Mouse (Mus musculus): ENCODE results near the gene Rdh8. TPM values are rescaled to one million over a fixed set of nuclear protein-coding genes. Genes with fewer than 3 reads are reported as not detected.
"Not testable (repeated sequence)": the region's sequence is repeated elsewhere in the genome, so short reads cannot be mapped to it uniquely, and the experiment has no call there.

Rdh8 gene
- polyA plus RNA-seq, 1 experiment from 2014 or later: not detected

DNA sequence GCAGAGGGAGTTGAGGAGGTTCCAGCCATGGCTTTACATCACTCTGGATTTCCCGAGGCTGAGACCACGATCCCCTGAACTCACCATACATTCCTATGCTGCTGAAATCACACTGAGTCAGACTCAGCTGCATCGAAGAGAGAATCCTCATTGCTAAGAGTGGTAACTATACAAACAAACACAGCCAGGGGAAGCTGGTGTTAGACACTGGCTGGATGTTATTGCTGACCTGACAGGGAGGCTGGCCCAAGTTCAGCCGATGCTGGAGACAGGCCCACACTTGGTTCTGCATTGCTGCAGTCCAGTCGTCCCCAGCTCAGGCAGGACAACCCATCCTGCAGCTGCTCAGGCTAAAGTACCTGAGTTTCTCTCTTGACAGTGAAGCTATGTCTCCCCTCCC lies 7.5 kb downstream of the Rdh8 start:
- H3K36me3 ChIP-seq (replicated peaks; ENCODE audit: control insufficient read depth, insufficient read depth, low read depth, low read length): no peaks in the 10 kb centered on the region
- H3K27me3 ChIP-seq (ENCODE audit: control insufficient read depth, insufficient read depth, low read length): no peaks in the 10 kb centered on the region; the same call in 1 of the 2 replicates
- H3K4me3 ChIP-seq (ENCODE audit: low read depth, low read length): no peak overlapping the region
- ATAC-seq (replicated peaks; ENCODE audit: insufficient number of reproducible peaks, low FRiP score, low TSS enrichment, low read depth): no peak
- no peaks in the 10 kb centered on the region for H3K4me1 ChIP-seq (ENCODE audit: control insufficient read depth, insufficient read depth, low read length)
- H3K9ac ChIP-seq (replicated peaks; ENCODE audit: low read length): no peak overlapping the region
- no peaks in the 10 kb centered on the region for H3K9me3 ChIP-seq (replicated peaks; ENCODE audit: control insufficient read depth, low read length)
- H3K4me2 ChIP-seq (ENCODE audit: low read depth, low read length): no peak overlapping the region
- WGBS: 64% methylated on average over 5 of the region's 5 CpGs
- no peak for DNase-seq (ENCODE audit: low spot score)
- H3K27ac ChIP-seq (replicated peaks; ENCODE audit: low read depth, low read length): no peak overlapping the region

DNA sequence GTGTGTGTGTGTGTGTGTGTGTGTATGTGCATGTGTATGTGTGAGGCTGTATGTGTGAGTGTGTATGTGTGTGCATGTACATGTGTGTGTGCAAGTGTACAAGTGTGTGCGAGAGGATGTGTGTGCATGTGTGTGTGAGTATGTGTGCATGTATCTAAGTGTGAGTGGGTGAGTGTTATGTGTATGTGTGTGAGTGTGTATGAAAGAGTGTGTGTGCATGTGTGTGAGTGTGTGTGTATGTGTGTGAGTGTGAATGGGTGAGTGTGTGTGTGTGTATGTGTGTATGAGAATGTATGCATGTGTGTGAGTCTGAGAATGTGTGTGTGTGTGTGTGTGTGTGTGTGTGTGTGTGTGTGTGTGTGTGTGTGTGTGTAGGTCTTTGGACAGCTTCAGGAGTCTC lies 9.8 kb downstream of the Rdh8 start:
- Histone ChIP-seq H3K9me3 (replicated peaks; ENCODE audit: control insufficient read depth, low read length) (no peaks in the 10 kb centered on the region), H3K27me3 (ENCODE audit: control insufficient read depth, insufficient read depth, low read length) (no peaks in the 10 kb centered on the region; the same call in 1 of the 2 replicates), H3K4me1 (ENCODE audit: control insufficient read depth, insufficient read depth, low read length) (no peaks in the 10 kb centered on the region), H3K36me3 (replicated peaks; ENCODE audit: control insufficient read depth, insufficient read depth, low read depth, low read length) (no peaks in the 10 kb centered on the region), H3K9ac (replicated peaks; ENCODE audit: low read length) (no peak overlapping the region), H3K4me2 (ENCODE audit: low read depth, low read length) (no peak overlapping the region), H3K4me3 (ENCODE audit: low read depth, low read length) (no peak overlapping the region), H3K27ac (replicated peaks; ENCODE audit: low read depth, low read length) (no peak overlapping the region)
- WGBS: 86% methylated on average over 1 of the region's 1 CpGs
- ATAC-seq (replicated peaks; ENCODE audit: insufficient number of reproducible peaks, low FRiP score, low TSS enrichment, low read depth) (no peak), DNase-seq (ENCODE audit: low spot score) (no peak)

DNA sequence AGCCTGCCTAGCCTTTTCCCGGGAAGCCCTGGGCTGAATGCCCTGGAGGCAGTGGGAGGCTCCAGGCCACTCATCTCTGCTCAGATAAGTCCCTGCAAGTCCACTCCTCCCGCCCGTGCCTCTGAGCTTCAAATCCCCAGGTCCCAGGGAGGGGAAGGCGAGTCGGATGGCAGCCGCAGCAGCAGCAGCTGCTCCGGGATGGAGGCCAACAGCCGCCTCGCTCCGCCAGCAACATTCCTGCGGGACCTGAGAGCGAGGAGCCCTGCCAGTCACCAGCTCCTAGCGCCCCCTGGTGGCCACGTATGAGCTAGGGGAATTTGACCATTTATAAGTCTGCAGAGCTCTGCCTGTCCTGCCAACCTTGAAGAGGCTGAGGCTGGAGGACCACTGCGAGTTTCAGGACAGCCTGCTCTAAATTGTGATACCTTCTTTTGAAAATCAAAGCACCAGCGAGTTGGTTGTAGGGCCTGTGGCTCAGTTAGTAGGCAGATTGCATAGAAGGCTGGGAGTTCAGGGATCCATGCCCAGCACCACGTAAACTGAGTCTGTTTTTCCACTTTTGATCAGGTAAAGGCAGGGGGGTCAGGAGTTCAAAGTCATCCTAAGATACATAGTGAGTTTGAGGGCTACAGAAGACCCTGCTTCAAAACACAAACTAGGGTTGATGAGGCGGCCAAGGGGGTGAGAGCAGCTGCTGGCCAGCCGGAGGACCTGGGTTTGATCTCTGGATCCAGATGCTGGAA lies 12.8 kb downstream of the Rdh8 start:
- H3K4me3 ChIP-seq (ENCODE audit: low read depth, low read length): no peak overlapping the region
- 0 out of 2 replicates have a peak overlapping the region, but pooled peaks have one; percentile 3 for H3K4me2 ChIP-seq (ENCODE audit: low read depth, low read length)
- no peak overlapping the region for H3K27ac ChIP-seq (replicated peaks; ENCODE audit: low read depth, low read length)
- WGBS: 14% methylated on average over 19 of the region's 19 CpGs
- ATAC-seq (replicated peaks; ENCODE audit: insufficient number of reproducible peaks, low FRiP score, low TSS enrichment, low read depth): peak; percentile 89
- H3K9ac ChIP-seq (replicated peaks; ENCODE audit: low read length): peak overlapping the region; percentile 43; the same call in 1 of the 2 replicates
- peak; percentile 95 for DNase-seq (ENCODE audit: low spot score)
- H3K27me3 ChIP-seq (ENCODE audit: control insufficient read depth, insufficient read depth, low read length): no peaks in the 10 kb centered on the region; the same call in 1 of the 2 replicates
- no peaks in the 10 kb centered on the region for H3K4me1 ChIP-seq (ENCODE audit: control insufficient read depth, insufficient read depth, low read length)
- no peaks in the 10 kb centered on the region for H3K36me3 ChIP-seq (replicated peaks; ENCODE audit: control insufficient read depth, insufficient read depth, low read depth, low read length)
- no peaks in the 10 kb centered on the region for H3K9me3 ChIP-seq (replicated peaks; ENCODE audit: control insufficient read depth, low read length)

DNA sequence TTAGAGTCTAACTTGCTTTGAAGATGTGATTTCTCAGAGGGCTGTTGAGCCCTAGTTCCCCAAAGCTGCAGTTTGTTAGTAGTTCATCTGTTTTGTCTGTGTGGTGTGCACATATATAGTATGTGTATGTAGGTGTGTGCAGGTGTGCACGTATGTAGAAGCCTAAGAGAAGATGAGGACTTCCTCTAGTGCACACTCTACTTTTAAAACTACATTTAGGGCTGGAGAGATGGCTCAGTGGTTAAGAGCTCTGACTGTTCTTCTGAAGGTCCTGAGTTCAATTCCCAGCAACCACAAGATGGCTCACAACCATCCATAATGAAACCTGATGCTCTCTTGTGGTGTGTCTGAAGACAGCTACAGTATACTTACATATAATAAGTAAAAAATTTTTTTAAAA lies 16.6 kb downstream of the Rdh8 start:
- no peaks in the 10 kb centered on the region for H3K36me3 ChIP-seq (replicated peaks; ENCODE audit: control insufficient read depth, insufficient read depth, low read depth, low read length)
- H3K4me1 ChIP-seq (ENCODE audit: control insufficient read depth, insufficient read depth, low read length): no peaks in the 10 kb centered on the region
- H3K27me3 ChIP-seq (ENCODE audit: control insufficient read depth, insufficient read depth, low read length): no peaks in the 10 kb centered on the region; the same call in 1 of the 2 replicates
- H3K9ac ChIP-seq (replicated peaks; ENCODE audit: low read length): no peak overlapping the region
- H3K27ac ChIP-seq (replicated peaks; ENCODE audit: low read depth, low read length): no peak overlapping the region
- H3K4me2 ChIP-seq (ENCODE audit: low read depth, low read length): no peak overlapping the region
- ATAC-seq (replicated peaks; ENCODE audit: insufficient number of reproducible peaks, low FRiP score, low TSS enrichment, low read depth): no peak
- H3K9me3 ChIP-seq (replicated peaks; ENCODE audit: control insufficient read depth, low read length): no peaks in the 10 kb centered on the region
- H3K4me3 ChIP-seq (ENCODE audit: low read depth, low read length): no peak overlapping the region
- 71% methylated on average over 1 of the region's 1 CpGs for WGBS
- DNase-seq (ENCODE audit: low spot score): no peak

DNA sequence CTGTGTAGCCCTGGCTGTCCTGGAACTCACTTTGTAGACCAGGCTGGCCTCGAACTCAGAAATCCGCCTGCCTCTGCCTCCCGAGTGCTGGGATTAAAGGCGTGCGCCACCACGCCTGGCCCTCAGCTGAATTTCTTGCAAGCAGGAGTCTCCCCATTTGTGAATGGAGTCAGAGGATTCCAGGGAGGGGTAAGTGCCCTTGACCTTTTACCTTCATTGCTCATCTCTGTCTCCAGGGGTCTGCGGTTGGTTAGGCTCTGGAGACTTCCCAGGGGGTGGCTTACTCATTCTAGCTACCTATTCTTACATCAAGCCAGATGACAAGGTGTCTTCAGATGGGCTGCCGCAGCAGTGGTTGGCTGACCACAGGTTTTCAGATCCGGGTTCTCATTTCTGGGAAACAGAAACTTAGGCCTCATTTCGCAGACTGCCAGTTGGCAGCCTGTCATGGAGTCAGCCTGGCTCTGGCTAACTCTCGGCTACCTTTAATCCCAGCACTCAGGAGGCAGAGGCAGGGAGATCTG lies 17.2 kb downstream of the Rdh8 start:
- WGBS: 87% methylated on average over 11 of the region's 11 CpGs
- not testable (repeated sequence) for H3K27me3 ChIP-seq (ENCODE audit: control insufficient read depth, insufficient read depth, low read length)

DNA sequence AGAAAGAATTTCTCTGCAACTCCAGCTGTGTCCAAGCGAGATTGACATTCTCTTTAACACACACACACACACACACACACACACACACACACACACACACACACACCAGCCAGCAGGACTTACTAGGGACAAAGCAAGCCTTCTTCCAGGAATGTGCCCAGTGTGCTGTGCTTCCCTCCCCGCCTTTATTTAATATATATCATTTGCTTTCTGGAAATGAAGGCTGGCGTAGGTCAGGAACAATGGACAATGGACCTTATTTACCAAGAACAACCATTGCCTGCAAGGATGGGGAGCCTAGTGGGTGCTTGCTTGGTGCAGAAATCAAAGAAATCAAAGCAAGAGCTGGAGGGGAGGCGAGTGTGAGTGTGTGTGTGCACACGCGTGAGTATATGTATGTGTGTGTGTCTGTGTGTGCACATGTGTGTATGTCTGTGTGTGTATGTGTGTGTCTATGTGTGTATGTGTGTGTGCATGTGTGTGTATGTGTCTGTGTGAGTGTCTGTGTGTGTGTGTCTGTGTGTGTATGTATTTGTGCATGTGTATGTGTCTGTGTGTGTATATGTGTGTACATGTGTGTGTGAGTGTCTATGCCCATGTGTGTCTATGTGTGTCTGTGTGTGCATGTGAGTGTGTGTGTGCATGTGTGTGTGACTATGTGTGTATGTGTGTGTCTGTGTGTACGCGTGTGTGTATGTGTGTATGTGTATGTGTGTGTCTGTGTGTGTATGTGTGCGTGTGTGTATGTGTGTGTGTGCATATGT lies 19.1 kb downstream of the Rdh8 start:
- H3K9me3 ChIP-seq (replicated peaks; ENCODE audit: control insufficient read depth, low read length): no peaks in the 10 kb centered on the region
- H3K4me1 ChIP-seq (ENCODE audit: control insufficient read depth, insufficient read depth, low read length): no peaks in the 10 kb centered on the region
- H3K36me3 ChIP-seq (replicated peaks; ENCODE audit: control insufficient read depth, insufficient read depth, low read depth, low read length): no peaks in the 10 kb centered on the region
- H3K27ac ChIP-seq (replicated peaks; ENCODE audit: low read depth, low read length): no peak overlapping the region
- DNase-seq (ENCODE audit: low spot score) (no peak), ATAC-seq (replicated peaks; ENCODE audit: insufficient number of reproducible peaks, low FRiP score, low TSS enrichment, low read depth) (no peak)
- H3K9ac ChIP-seq (replicated peaks; ENCODE audit: low read length): no peak overlapping the region
- H3K4me3 ChIP-seq (ENCODE audit: low read depth, low read length): no peak overlapping the region
- 72% methylated on average over 9 of the region's 9 CpGs for WGBS
- no peaks in the 10 kb centered on the region for H3K27me3 ChIP-seq (ENCODE audit: control insufficient read depth, insufficient read depth, low read length)
- H3K4me2 ChIP-seq (ENCODE audit: low read depth, low read length): no peak overlapping the region

More for the DNA sequence above, 17.2 kb downstream of the Rdh8 start:
- not testable (repeated sequence) for H3K4me3 ChIP-seq (ENCODE audit: low read depth, low read length); H3K4me2 ChIP-seq (ENCODE audit: low read depth, low read length); H3K27ac ChIP-seq (replicated peaks; ENCODE audit: low read depth, low read length); H3K36me3 ChIP-seq (replicated peaks; ENCODE audit: control insufficient read depth, insufficient read depth, low read depth, low read length); DNase-seq (ENCODE audit: low spot score); H3K9me3 ChIP-seq (replicated peaks; ENCODE audit: control insufficient read depth, low read length); H3K9ac ChIP-seq (replicated peaks; ENCODE audit: low read length); H3K4me1 ChIP-seq (ENCODE audit: control insufficient read depth, insufficient read depth, low read length); ATAC-seq (replicated peaks; ENCODE audit: insufficient number of reproducible peaks, low FRiP score, low TSS enrichment, low read depth)

DNA sequence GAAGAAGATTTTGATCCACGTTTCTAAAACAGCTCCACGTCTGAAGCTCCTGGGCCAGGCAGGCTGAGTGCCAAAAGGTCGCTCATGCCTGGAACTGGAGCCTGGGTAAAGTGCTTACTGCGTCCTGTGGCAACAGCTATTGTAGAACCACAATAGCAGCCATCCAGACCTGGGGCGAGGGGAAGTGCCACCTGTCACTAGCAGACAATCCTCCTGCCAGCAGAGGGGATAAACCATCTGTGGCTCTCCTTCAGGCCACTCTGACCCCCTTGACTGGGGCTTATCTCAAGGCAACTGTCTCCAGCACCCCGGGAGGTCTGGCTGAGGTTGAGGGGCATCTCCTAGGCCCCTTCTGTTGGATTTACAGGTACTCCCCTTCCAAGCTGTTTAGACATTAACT lies 20.6 kb downstream of the Rdh8 start:
- no peaks in the 10 kb centered on the region for H3K27me3 ChIP-seq (ENCODE audit: control insufficient read depth, insufficient read depth, low read length)
- H3K9me3 ChIP-seq (replicated peaks; ENCODE audit: control insufficient read depth, low read length): no peaks in the 10 kb centered on the region

DNA sequence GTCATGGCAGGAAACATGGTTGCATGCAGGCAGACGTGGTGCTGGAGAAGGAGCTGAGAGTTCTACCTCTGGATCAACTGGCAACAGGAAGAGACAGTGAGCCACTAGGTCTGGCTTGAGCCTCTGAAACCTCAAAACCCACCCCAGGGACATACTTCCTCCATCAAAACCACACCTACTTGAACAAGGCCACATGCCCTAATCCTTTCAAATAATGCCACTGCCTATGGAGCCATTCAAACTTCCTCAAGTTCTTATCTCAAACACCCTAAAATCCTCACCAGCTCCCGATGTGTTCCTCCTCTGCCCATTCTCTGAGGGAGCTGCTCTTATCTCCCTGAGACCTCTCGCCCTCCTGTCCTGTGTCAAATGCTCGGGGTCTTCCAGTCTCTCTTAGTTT lies 23.9 kb downstream of the Rdh8 start:
- Histone ChIP-seq H3K9ac (replicated peaks; ENCODE audit: low read length) (no peak overlapping the region), H3K4me3 (ENCODE audit: low read depth, low read length) (no peak overlapping the region), H3K27me3 (ENCODE audit: control insufficient read depth, insufficient read depth, low read length) (no peaks in the 10 kb centered on the region), H3K27ac (replicated peaks; ENCODE audit: low read depth, low read length) (no peak overlapping the region), H3K36me3 (replicated peaks; ENCODE audit: control insufficient read depth, insufficient read depth, low read depth, low read length) (no peaks in the 10 kb centered on the region), H3K9me3 (replicated peaks; ENCODE audit: control insufficient read depth, low read length) (no peaks in the 10 kb centered on the region), H3K4me1 (ENCODE audit: control insufficient read depth, insufficient read depth, low read length) (no peaks in the 10 kb centered on the region), H3K4me2 (ENCODE audit: low read depth, low read length) (no peak overlapping the region)
- ATAC-seq (replicated peaks; ENCODE audit: insufficient number of reproducible peaks, low FRiP score, low TSS enrichment, low read depth) (no peak), DNase-seq (ENCODE audit: low spot score) (no peak)
- WGBS: 81% methylated on average over 4 of the region's 4 CpGs

More for the DNA sequence above, 20.6 kb downstream of the Rdh8 start:
- DNase-seq (ENCODE audit: low spot score) (no peak), ATAC-seq (replicated peaks; ENCODE audit: insufficient number of reproducible peaks, low FRiP score, low TSS enrichment, low read depth) (no peak)
- Histone ChIP-seq H3K36me3 (replicated peaks; ENCODE audit: control insufficient read depth, insufficient read depth, low read depth, low read length) (no peaks in the 10 kb centered on the region), H3K4me1 (ENCODE audit: control insufficient read depth, insufficient read depth, low read length) (no peaks in the 10 kb centered on the region), H3K27ac (replicated peaks; ENCODE audit: low read depth, low read length) (no peak overlapping the region), H3K4me2 (ENCODE audit: low read depth, low read length) (no peak overlapping the region), H3K4me3 (ENCODE audit: low read depth, low read length) (no peak overlapping the region), H3K9ac (replicated peaks; ENCODE audit: low read length) (no peak overlapping the region)
- WGBS: 60% methylated on average over 6 of the region's 6 CpGs

Data from embryonic facial prominence, embryonic 11.5 days (tissue).